Mouse (Mus musculus): ENCODE measurements around the gene Rtp4. TPM values are rescaled to one million over a fixed set of nuclear protein-coding genes. Genes with fewer than 3 reads are reported as not detected.

Gene Rtp4
- polyA plus RNA-seq, 1 experiment from 2014 or later = 5.1 TPM

DNA sequence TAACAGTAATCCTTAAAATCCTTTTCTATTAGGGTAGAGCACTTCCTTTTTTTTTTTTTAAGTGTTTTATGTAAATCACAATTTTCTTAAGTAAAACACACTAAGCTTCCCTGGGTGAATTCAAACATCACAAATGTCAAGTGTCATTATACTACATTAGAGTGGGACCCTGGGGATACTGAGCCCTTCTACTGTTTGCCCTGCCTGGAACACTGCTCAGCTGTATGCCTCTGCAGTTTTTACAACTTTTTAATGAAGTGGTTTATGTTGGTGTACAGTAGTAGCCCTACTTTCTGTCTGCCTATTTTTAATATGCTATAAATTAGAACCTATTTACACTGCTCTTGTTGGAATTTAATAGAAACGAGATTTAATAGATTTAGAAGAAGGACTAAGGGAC is 22.2 kb upstream of the Rtp4 start:
- no peaks in the 10 kb centered on the region for H3K36me3 ChIP-seq
- peaks cover 32% of the 10 kb centered on the region for H3K4me1 ChIP-seq
- H3K27me3 ChIP-seq = no peaks in the 10 kb centered on the region
- 36% methylated on average over 1 of the region's 1 CpGs for WGBS
- H3K27ac ChIP-seq = no peak overlapping the region
- no peak overlapping the region for H3K9ac ChIP-seq
- no peak for ATAC-seq (ENCODE audit: low FRiP score, low read depth)
- H3K4me2 ChIP-seq (replicated peaks) = no peak overlapping the region
- no peaks in the 10 kb centered on the region for H3K9me3 ChIP-seq
- H3K4me3 ChIP-seq = no peak overlapping the region

DNA sequence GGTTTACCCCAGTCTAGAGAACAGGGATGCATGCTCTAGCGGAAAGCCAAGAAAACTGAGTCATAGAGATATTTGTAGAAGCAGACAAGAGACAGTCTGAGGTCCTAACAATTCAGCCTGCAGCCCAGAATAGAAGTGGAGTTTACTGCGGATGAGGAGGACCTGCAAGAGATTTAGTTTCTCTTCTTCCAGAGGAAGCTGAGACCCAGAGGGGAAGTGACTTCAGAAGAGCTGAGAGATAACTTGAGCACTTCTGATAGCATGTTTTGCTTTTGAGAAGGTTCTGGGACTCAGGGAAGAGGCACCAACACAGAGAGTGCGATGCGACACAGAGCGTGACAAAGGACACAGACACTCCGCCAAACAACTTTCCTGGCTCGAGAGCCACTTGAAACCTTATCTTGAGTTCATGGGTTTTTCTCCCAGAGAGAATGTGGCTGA is 21.4 kb upstream of the Rtp4 start:
- ATAC-seq (ENCODE audit: low FRiP score, low read depth) = no peak
- Histone ChIP-seq H3K36me3 (no peaks in the 10 kb centered on the region), H3K9me3 (no peaks in the 10 kb centered on the region), H3K4me3 (no peak overlapping the region), H3K9ac (no peak overlapping the region), H3K4me2 (replicated peaks) (no peak overlapping the region), H3K4me1 (peaks cover 32% of the 10 kb centered on the region), H3K27ac (no peak overlapping the region), H3K27me3 (no peaks in the 10 kb centered on the region)
- WGBS = 79% methylated on average over 7 of the region's 7 CpGs

DNA sequence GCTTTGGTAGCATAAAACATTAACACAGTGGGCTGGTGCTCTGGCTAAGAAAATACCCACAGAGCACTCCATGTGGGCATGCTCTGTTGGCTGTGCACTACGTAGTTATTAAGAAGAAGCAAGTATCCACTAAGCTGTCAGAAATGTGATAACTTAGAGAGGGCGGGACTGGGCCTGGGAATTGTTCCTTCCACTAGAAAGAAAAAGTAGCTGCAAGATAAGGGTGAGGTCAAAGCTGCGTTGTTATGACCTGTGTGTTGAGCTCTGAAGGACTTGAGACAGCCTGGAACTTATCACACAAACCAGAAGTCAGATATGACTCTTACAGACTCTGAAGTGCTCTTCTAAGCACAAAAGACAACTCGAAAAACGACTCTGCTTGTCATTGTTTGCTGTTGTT is 19.5 kb upstream of the Rtp4 start:
- 85% methylated on average over 5 of the region's 5 CpGs for WGBS
- Histone ChIP-seq H3K4me1 (peaks cover 32% of the 10 kb centered on the region), H3K4me3 (no peak overlapping the region)

DNA sequence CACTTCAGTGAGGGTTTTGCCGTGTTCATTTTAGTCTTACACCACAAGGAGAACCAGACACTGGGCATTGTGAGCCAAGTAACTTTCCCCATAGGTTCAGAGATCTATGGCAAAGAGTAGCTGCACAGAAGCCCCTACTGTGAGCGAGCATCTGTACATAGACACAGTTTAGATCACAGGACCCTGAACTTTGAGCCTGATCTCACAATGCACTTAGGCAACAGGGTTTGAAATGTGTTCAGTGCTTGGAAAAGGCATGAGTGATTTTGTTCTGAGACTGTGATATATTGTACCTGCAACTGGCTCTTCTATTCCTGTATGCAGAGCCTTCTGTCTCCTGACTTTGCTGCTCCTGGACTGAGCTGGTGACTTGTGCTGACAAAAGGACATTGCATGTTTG is 18.8 kb upstream of the Rtp4 start:
- Histone ChIP-seq H3K27me3 (no peaks in the 10 kb centered on the region), H3K4me1 (peaks cover 30% of the 10 kb centered on the region), H3K9me3 (no peaks in the 10 kb centered on the region), H3K9ac (no peak overlapping the region), H3K4me3 (no peak overlapping the region), H3K27ac (no peak overlapping the region), H3K4me2 (replicated peaks) (no peak overlapping the region), H3K36me3 (no peaks in the 10 kb centered on the region)
- WGBS = 86% methylated on average over 2 of the region's 2 CpGs
- no peak for ATAC-seq (ENCODE audit: low FRiP score, low read depth)

More for the DNA sequence above, 19.5 kb upstream of the Rtp4 start:
- ATAC-seq (ENCODE audit: low FRiP score, low read depth) = no peak
- H3K9ac ChIP-seq = no peak overlapping the region
- no peaks in the 10 kb centered on the region for H3K9me3 ChIP-seq
- no peak overlapping the region for H3K4me2 ChIP-seq (replicated peaks)
- H3K36me3 ChIP-seq = no peaks in the 10 kb centered on the region
- no peaks in the 10 kb centered on the region for H3K27me3 ChIP-seq
- H3K27ac ChIP-seq = no peak overlapping the region

DNA sequence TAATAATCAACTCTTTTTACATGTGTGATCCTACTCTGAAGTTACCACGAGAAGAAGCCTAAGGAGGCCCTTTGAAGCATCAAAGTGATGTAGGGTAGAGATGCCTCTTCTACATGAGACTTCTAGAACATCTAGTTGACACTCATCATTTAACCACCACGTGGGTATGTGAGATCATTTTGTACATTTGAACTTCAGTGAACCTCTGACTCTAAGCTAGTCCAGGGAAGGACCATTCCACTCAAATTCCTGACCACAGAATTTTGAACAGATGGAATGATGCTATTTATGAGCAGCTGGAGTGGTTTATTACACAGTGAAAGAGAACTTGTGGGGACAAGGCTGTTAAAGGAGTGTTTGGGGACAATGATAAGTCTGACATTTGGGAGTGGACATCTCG is 17.6 kb upstream of the Rtp4 start:
- Histone ChIP-seq H3K9me3 (no peaks in the 10 kb centered on the region), H3K9ac (no peak overlapping the region), H3K36me3 (no peaks in the 10 kb centered on the region), H3K4me1 (peaks cover 18% of the 10 kb centered on the region), H3K27me3 (no peaks in the 10 kb centered on the region), H3K4me3 (no peak overlapping the region), H3K4me2 (replicated peaks) (no peak overlapping the region), H3K27ac (no peak overlapping the region)
- ATAC-seq (ENCODE audit: low FRiP score, low read depth) = no peak
- WGBS = 66% methylated on average over 3 of the region's 3 CpGs

DNA sequence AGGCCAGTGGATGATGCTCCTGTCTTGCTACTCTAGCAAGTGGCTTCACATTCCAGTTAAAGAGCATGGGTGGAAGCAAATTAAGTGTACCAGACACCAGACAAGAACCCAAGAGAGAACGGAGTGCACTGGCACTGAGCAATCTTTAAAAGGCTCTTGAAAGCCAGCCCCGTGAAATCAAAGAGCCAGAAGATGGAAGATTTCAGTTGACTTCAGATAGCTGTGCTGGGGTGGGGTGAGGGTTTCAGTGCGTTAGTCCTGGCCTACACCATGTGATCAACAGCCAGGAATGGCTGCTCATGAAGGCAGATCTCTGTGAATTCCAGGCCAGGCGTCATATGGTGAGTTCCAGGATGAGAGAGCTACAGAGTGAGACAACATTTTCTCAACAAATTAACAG is 16.7 kb upstream of the Rtp4 start:
- Histone ChIP-seq H3K4me1 (peaks cover 10% of the 10 kb centered on the region), H3K9ac (no peak overlapping the region), H3K36me3 (no peaks in the 10 kb centered on the region), H3K4me3 (no peak overlapping the region), H3K4me2 (replicated peaks) (no peak overlapping the region), H3K27me3 (no peaks in the 10 kb centered on the region), H3K9me3 (no peaks in the 10 kb centered on the region), H3K27ac (no peak overlapping the region)
- WGBS = 68% methylated on average over 4 of the region's 4 CpGs
- no peak for ATAC-seq (ENCODE audit: low FRiP score, low read depth)

DNA sequence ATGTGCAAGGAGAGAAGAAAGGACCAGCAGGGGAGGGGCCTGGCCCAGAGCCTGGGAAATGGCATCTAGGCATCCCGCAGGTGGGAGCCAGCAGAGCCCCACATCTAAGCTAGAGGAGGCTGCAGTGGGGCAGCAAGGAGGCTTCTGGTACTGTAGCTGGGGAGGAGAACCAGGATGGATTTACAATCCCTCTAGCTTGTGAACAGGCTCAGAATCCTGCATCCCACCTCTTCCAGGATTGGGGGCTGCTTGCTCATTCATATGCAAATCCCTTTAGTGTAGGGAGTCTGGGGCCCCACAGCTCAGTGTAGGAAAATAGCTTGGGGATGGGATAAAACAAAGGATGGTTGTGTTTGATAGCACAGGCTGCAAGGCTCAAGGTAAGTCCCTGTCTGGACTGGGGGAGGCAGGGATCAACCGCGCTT is 15.8 kb upstream of the Rtp4 start:
- WGBS = 49% methylated on average over 3 of the region's 3 CpGs
- no peak for ATAC-seq (ENCODE audit: low FRiP score, low read depth)
- 0 out of 2 replicates have a peak, but pooled peaks cover 4% of the 10 kb centered on the region for H3K4me1 ChIP-seq

DNA sequence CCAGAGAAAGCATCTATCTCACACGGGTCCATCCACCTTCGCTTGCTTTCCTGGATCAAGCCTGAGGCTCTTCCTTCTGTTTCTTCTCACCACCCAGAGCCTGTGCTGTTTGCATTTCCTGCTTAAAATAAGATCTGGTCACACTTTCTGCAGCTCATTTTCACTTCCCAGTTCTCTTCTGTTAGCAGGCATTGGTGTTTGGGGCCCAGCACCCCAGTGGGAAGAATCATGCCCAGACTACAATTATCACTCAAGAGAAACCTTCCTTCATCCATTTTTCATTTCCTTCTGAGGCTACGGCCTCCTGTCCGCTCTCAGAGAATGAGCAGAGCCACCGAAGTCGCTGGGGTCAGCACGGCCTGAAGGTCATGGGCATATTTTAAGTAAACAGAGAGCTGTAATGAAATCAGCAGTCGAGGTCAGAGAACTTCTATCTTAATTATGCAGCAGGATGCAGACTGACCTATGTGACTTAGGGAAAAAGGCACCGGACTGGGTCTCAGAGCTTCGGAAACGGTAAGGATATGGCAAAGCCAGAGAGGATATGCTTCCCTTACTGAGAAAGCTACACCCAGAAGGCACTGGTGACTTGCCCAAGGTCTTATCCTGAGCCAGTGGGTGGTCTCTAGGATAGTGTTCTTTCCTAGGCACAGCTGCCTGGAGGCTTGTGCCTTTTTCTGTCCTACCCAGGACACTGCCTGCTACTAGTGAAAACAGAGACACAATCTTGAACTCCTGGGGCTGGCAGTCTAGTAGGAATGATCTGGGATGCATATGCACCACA is 14.0 kb upstream of the Rtp4 start:
- Histone ChIP-seq H3K27ac (no peak overlapping the region), H3K9ac (no peak overlapping the region), H3K4me3 (no peak overlapping the region), H3K27me3 (no peaks in the 10 kb centered on the region), H3K4me1 (no peaks in the 10 kb centered on the region), H3K4me2 (replicated peaks) (no peak overlapping the region), H3K36me3 (no peaks in the 10 kb centered on the region), H3K9me3 (no peaks in the 10 kb centered on the region)
- 52% methylated on average over 11 of the region's 11 CpGs for WGBS
- ATAC-seq (ENCODE audit: low FRiP score, low read depth) = no peak

More for the DNA sequence above, 15.8 kb upstream of the Rtp4 start:
- H3K27ac ChIP-seq = no peak overlapping the region
- H3K4me2 ChIP-seq (replicated peaks) = no peak overlapping the region
- no peak overlapping the region for H3K4me3 ChIP-seq
- no peaks in the 10 kb centered on the region for H3K9me3 ChIP-seq
- no peaks in the 10 kb centered on the region for H3K27me3 ChIP-seq
- no peak overlapping the region for H3K9ac ChIP-seq
- no peaks in the 10 kb centered on the region for H3K36me3 ChIP-seq

DNA sequence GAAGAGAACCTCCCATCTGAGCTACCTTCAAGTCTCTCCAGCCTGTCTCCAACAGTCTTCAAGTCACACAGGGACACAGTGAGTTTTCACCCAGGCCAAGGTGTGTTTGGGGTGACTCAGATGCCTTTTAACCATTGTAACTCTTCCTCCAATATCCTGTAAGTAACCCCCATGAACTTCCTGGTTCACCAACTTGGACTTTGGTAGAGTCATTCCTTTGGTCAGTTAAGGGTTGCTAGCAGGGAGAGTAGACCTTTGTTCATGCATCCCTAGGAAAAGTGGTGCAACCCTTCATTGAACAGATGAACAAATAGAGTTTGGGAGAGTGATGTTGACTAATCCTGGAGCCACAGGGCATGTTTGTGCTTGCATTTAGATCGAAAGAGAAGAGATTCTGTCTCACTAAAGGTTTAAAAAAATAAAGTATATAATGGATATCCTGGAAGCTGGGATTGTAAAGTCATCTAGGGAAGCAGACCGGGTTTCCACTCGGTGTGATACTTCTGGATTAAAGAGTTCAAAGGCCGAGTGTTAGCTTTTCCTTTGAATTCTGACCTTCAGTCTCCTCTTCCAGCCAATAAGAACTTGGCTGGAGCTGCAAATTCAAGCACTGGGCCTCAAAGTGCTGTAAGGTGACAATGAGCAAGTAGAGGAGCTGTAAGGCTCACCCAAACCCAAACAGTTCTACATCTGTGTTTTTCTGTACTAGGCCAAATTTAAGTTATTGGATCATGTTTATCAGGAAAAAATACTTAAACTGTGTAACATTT is 8.7 kb upstream of the Rtp4 start:
- ATAC-seq (ENCODE audit: low FRiP score, low read depth) = no peak
- Histone ChIP-seq H3K9ac (no peak overlapping the region), H3K27ac (no peak overlapping the region), H3K36me3 (no peaks in the 10 kb centered on the region), H3K4me2 (replicated peaks) (no peak overlapping the region), H3K9me3 (no peaks in the 10 kb centered on the region), H3K4me1 (peaks cover 8% of the 10 kb centered on the region), H3K27me3 (no peaks in the 10 kb centered on the region), H3K4me3 (no peak overlapping the region)
- WGBS = 71% methylated on average over 4 of the region's 4 CpGs

DNA sequence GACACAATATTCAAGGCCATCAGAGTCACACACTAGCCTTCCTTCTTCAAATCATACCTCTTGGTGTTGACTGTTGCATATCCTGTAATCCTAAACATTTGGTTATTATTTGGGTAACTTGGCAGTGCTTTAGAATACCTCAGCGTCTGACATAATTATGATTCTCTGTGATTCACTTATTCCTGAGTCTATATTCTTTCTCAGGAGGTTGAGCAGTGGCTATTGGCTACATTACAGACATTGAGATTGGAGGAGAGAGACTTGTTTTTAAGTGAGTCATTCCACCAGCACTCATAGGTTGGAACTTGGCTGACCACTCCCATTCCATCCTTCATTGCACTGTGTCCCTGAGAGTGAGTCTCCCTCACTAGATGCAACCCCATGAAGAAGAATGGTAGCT is 6.7 kb upstream of the Rtp4 start:
- H3K9me3 ChIP-seq = no peaks in the 10 kb centered on the region
- H3K4me3 ChIP-seq = no peak overlapping the region
- peaks cover 28% of the 10 kb centered on the region for H3K4me1 ChIP-seq
- no peaks in the 10 kb centered on the region for H3K27me3 ChIP-seq
- H3K27ac ChIP-seq = no peak overlapping the region
- ATAC-seq (ENCODE audit: low FRiP score, low read depth) = no peak
- H3K9ac ChIP-seq = no peak overlapping the region
- H3K36me3 ChIP-seq = no peaks in the 10 kb centered on the region
- H3K4me2 ChIP-seq (replicated peaks) = no peak overlapping the region
- WGBS = 85% methylated on average over 1 of the region's 1 CpGs

DNA sequence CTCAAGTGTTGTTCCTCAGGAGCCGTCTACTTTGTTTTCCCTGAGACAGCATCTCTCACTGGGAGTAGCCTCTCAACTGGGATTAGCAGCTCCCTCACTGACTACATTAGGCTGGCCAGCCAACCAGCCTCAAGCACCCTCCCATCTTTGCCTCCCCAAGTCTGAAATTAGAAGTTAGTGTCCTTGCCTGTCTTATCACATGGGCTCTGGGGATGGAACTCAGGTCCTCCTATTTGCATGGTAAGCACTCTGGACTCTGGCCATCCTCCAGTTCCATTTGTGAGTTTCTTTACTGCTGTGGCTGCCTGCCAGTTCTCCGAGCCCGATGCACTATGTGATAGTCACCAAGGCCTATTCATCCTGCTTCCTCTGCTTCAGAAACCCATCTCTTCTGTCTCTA is 4.3 kb upstream of the Rtp4 start:
- no peak overlapping the region for H3K27ac ChIP-seq
- no peak for ATAC-seq (ENCODE audit: low FRiP score, low read depth)
- H3K9me3 ChIP-seq = no peaks in the 10 kb centered on the region
- no peaks in the 10 kb centered on the region for H3K27me3 ChIP-seq
- no peak overlapping the region for H3K4me3 ChIP-seq
- no peak overlapping the region for H3K9ac ChIP-seq
- no peak overlapping the region for H3K4me2 ChIP-seq (replicated peaks)
- H3K36me3 ChIP-seq = no peaks in the 10 kb centered on the region
- 67% methylated on average over 3 of the region's 3 CpGs for WGBS
- H3K4me1 ChIP-seq = peaks cover 52% of the 10 kb centered on the region

DNA sequence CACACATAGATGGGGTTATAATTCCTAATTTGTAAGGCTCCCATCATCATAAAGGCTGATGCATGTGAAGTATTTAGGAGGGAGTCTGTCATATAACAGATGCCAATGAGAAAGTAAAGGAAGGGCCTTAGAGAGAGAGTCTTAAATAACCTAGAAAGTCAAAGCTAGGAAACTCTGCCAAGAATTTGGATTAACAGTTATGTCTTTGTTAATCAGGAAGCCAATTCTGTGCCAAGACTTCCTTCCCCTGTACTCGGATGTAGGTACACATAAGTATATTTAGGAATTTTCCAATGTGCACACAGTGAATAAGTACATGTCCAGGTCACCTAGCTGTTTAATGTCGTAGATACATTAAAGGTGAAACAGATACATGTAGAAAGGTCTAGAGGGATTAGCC is 3.5 kb upstream of the Rtp4 start:
- 0 out of 2 replicates have a peak, but pooled peaks cover 5% of the 10 kb centered on the region for H3K27me3 ChIP-seq
- no peak overlapping the region for H3K9ac ChIP-seq
- H3K27ac ChIP-seq = no peak overlapping the region
- no peak for ATAC-seq (ENCODE audit: low FRiP score, low read depth)
- H3K4me1 ChIP-seq = peaks cover 60% of the 10 kb centered on the region
- no peaks in the 10 kb centered on the region for H3K9me3 ChIP-seq
- 53% methylated on average over 2 of the region's 2 CpGs for WGBS
- H3K4me3 ChIP-seq = no peak overlapping the region
- no peak overlapping the region for H3K4me2 ChIP-seq (replicated peaks)
- no peaks in the 10 kb centered on the region for H3K36me3 ChIP-seq
